Mouse (Mus musculus): ENCODE data around the gene Mboat1.
A peak's percentile ranks its signal among the peaks of the same experiment; 100 is the strongest.

Gene Mboat1

GRCm38 (mm10) chr13:30185959-30186358, 49.7 kb downstream of the Mboat1 start:
- DNase-seq (ENCODE audit: low spot score in 2 of 2), result no peak

GRCm38 (mm10) chr13:30186456-30186855, 50.2 kb downstream of the Mboat1 start:
- peak; percentile 37 to 58 for DNase-seq (ENCODE audit: low spot score in 2 of 2)

- DNase-seq (ENCODE audit: low spot score in 2 of 2), result no peak
Observed at GRCm38 (mm10) chr13:30192031-30192716, 55.9 kb downstream of the Mboat1 start.

GRCm38 (mm10) chr13:30193363-30193762, 57.1 kb downstream of the Mboat1 start:
- DNase-seq (ENCODE audit: low spot score in 2 of 2), result no peak

GRCm38 (mm10) chr13:30194834-30195233, 58.5 kb downstream of the Mboat1 start:
- DNase-seq (ENCODE audit: low spot score in 2 of 2), result no peak

GRCm38 (mm10) chr13:30196661-30197060, 60.4 kb downstream of the Mboat1 start:
- no peak for DNase-seq (ENCODE audit: low spot score in 2 of 2)

GRCm38 (mm10) chr13:30198101-30198570, 61.8 kb downstream of the Mboat1 start:
- DNase-seq (ENCODE audit: low spot score in 2 of 2), result no peak

- no peak for DNase-seq (ENCODE audit: low spot score in 2 of 2)
Observed at GRCm38 (mm10) chr13:30199821-30200220, 63.5 kb downstream of the Mboat1 start.

GRCm38 (mm10) chr13:30200737-30201136, 64.4 kb downstream of the Mboat1 start:
- no peak for DNase-seq (ENCODE audit: low spot score in 2 of 2)

GRCm38 (mm10) chr13:30203018-30203417, 66.7 kb downstream of the Mboat1 start:
- DNase-seq (ENCODE audit: low spot score in 2 of 2), result no peak

- DNase-seq (ENCODE audit: low spot score in 2 of 2), result no peak
Observed at GRCm38 (mm10) chr13:30208176-30208575, 71.9 kb downstream of the Mboat1 start.

- no peak for DNase-seq (ENCODE audit: low spot score in 2 of 2)
Observed at GRCm38 (mm10) chr13:30213276-30213675, 77.0 kb downstream of the Mboat1 start.

GRCm38 (mm10) chr13:30217588-30218371, 81.5 kb downstream of the Mboat1 start:
- no peak for DNase-seq (ENCODE audit: low spot score in 2 of 2)

- no peak for DNase-seq (ENCODE audit: low spot score in 2 of 2)
Observed at GRCm38 (mm10) chr13:30219597-30219996, 83.3 kb downstream of the Mboat1 start.

- DNase-seq (ENCODE audit: low spot score in 2 of 2), result no peak
Observed at GRCm38 (mm10) chr13:30221316-30221715, 85.0 kb downstream of the Mboat1 start.

GRCm38 (mm10) chr13:30224114-30224513, 87.8 kb downstream of the Mboat1 start:
- DNase-seq (ENCODE audit: low spot score in 2 of 2), result no peak

GRCm38 (mm10) chr13:30224659-30225058, 88.4 kb downstream of the Mboat1 start:
- DNase-seq (ENCODE audit: low spot score in 2 of 2), result no peak

- no peak for DNase-seq (ENCODE audit: low spot score in 2 of 2)
Observed at GRCm38 (mm10) chr13:30228762-30229161, 92.5 kb downstream of the Mboat1 start.

GRCm38 (mm10) chr13:30229625-30230139, 93.4 kb downstream of the Mboat1 start:
- DNase-seq (ENCODE audit: low spot score in 2 of 2), result no peak

- DNase-seq (ENCODE audit: low spot score in 2 of 2), result no peak
Observed at GRCm38 (mm10) chr13:30235056-30235750, 98.9 kb downstream of the Mboat1 start.

GRCm38 (mm10) chr13:30239396-30239795, 103.1 kb downstream of the Mboat1 start:
- DNase-seq (ENCODE audit: low spot score in 2 of 2), result no peak

- no peak for DNase-seq (ENCODE audit: low spot score in 2 of 2)
Observed at GRCm38 (mm10) chr13:30245573-30245972, 109.3 kb downstream of the Mboat1 start.

Data from frontal cortex, postnatal 14 days (tissue).